Mouse (Mus musculus): ENCODE measurements around the gene Slc36a3.
A peak's percentile ranks its signal among the peaks of the same experiment; 100 is the strongest.
"Not testable (repeated sequence)": the region's sequence is repeated elsewhere in the genome, so short reads cannot be mapped to it uniquely, and the experiment has no call there.

The Slc36a3 gene

GRCm38 (mm10) chr11:55144011-55144410 lies 7.5 kb downstream of the Slc36a3 start:
- no peak for DNase-seq (ENCODE audit: low spot score)

DNA sequence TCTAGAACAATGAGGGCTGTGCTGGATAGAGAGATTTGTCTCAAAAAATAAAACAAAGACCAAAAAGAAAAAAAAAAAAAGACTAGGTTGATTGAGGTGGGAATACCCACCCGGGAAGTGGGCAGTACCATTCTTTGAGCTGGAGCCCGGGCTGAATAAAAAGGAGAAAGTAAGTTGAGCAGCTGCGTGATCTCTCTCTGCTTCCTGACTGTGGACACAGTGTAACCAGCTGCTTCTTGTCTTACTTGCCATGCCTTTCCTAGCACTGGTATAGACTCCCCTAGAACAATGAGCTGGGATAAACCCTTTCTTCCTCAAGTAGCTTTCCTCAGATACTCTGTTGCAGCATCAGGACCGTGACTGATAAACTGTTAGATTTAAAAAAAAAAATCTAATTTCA lies 10.0 kb downstream of the Slc36a3 start:
- DNase-seq (ENCODE audit: low spot score) = no peak

DNA sequence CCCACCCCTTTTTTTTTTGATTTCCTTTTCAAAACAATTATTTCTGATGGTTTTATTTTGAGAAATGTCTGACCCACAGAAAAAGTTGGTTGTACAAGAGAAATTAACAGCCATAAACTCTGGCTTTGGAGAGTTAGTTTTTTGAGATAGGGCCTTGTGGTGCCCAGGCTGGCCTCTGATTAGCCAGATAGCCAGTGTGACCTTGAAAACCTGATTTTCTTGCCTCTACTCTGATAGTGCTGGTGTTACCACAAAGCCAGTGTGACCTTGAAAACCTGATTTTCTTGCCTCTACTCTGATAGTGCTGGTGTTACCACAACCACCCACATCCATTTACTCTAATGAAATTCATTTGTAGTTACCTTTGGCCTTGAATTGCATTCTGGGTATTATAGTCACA lies 13.9 kb downstream of the Slc36a3 start:
- no peak for DNase-seq (ENCODE audit: low spot score)

DNA sequence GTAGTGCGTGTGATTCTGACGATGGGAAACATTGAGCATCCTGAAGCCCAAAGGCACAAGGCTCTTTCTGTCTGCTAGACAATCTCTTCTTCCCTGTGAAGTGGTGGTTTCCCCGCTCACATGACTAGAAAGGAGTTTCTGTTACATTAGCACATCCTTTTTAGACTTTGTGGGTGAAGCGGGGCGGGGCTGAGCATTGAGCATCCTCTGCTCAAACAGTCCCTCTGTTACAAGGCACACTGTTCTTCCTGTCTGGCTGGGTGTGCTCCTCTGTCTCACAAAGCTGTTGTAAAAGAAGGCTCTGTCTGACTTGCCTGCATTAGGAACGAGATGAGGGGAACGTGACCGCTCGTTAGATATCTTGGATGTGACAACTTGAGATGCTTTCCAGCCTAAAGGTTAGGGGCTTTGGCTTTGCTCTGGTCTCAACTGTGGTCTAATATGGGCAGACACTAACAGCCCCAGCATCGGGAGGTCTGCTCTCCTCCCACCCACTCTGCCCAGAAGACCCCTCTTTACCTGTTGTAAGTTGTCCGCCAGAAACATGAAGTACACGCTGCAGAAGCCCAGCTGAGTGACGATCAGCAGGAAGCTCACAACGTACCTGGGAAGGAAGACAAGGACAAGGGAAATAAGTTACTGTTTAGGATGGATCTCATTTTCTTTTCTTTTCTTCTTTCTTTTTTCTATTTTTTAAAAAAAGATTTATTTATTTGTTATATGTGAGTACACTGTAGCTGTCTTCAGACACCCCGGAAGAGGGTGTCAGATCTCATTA lies 14.5 kb downstream of the Slc36a3 start:
- no peak for DNase-seq (ENCODE audit: low spot score)

GRCm38 (mm10) chr11:55134871-55135270 lies 16.6 kb downstream of the Slc36a3 start:
- DNase-seq (ENCODE audit: low spot score) = no peak

DNA sequence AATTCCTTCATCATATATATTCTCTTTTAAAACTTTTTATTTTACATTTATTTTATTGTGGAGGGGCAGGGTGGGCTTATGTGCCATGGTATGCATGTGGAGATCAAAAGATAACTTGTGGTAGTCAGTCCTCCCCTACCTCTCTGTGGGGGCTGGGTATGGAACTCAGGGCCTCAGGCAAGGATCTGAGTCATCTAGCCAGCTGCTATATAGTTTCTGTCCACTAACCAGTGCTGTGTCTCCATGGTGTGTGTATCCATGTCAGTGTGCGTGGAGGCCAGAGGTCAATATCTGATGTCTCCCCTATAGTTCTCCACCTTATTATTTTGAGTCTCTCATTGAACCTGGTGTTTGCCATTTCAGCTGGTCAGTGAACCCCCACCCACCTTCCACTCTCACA lies 17.1 kb downstream of the Slc36a3 start:
- DNase-seq (ENCODE audit: low spot score) = no peak

- DNase-seq (ENCODE audit: low spot score) = no peak
These were observed 18.3 kb downstream of the Slc36a3 start for GRCm38 (mm10) chr11:55133204-55133603.

- no peak for DNase-seq (ENCODE audit: low spot score)
These were observed 19.6 kb downstream of the Slc36a3 start for GRCm38 (mm10) chr11:55131946-55132345.

DNA sequence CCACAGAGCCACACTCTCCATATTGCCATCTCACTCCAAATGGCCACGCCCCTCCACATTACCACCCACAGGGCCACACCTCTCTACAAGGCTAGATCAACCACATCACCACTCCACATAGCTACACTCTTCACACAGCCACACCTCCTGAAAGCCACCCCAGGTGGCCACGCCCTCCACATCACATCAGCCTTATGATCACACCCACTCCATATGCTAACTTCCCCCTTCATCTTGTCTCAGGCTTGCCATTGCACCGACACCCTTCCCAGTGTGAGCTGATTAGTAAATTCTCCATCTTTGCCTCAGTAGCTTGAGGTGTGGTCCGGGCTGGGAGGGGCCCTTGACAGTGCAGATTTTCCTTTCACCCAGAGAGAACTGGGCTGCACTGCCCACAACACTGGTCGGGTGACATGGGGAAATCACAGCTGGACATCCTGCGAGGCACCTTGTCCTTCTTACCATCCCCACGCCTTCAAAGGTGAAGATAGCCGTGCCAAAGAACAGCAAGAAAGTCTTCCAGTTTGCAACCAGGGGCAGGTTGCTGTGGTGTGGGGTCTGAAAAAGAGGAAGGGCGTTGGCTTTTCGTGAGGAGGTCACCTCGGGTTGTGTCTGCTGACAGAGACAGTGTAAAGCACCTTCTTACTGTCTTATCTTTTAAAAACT lies 20.3 kb downstream of the Slc36a3 start:
- DNase-seq (ENCODE audit: low spot score) = no peak

DNA sequence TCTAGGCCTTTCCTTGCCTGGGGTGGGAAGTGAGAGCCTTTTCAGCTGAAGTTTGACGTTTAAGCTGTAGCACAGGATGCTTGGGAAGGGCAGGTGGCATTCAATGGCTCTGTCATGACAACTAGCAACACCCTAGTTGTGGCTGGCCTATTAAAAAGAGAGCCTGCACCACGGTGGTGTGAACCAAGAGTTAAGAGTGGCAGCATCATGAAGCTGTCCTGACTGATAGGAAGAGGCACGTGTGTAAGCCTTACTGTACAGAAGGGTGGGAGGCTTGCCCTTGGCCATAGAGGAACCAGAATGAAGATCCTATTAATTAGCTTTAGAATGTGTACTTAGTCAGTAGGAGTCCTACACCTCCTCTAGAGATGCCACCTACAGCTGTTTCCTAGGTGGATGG lies 23.1 kb downstream of the Slc36a3 start:
- no peak for DNase-seq (ENCODE audit: low spot score)

- peak; percentile 35 for DNase-seq (ENCODE audit: low spot score)
These were observed 23.6 kb downstream of the Slc36a3 start for GRCm38 (mm10) chr11:55127937-55128336.

- no peak for DNase-seq (ENCODE audit: low spot score)
These were observed 24.8 kb downstream of the Slc36a3 start for GRCm38 (mm10) chr11:55126663-55127062.

- DNase-seq (ENCODE audit: low spot score) = no peak
These were observed 30.1 kb downstream of the Slc36a3 start for GRCm38 (mm10) chr11:55121430-55121829.

DNA sequence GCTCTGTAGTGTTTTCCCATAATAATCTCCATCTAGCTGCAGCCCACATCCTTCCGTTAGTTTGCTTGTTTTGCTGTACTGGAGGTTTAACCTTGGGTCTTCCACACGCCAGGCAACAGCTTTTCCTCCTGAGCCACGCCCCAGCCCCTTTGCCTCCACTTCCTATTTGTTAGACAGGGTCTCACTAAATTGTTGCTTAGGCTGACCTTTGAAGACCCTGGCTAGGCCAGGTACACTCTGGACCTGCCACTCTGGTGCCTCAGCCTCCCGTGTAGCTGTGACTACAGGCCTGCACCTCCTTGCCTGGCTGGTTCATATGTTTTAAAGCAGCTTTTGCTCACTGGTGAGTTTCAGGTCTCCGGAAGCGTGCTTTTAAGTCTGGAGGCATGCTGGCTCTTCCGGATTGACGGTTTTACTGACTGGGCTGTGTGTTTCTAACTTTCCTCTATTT lies 30.7 kb downstream of the Slc36a3 start:
- DNase-seq (ENCODE audit: low spot score) = no peak

DNA sequence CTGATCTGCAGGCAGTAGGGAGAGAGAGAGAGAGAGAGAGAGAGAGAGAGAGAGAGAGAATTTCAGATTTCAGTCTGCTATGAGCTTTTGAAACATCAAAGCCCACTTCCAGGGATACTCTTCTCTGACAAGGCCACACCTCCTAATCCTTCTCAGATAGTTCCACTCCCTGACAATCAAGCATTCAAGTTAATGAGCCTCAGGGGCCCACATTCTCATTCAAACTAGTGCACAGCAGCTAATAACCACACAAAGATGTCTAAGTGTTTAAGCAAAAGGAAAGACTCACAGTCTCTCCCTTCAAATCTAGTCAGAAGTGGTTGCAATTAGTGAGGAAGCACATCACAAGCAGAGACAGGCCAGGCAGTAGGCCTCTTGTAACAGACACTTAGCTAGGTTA lies 31.2 kb downstream of the Slc36a3 start:
- no peak for DNase-seq (ENCODE audit: low spot score)

DNA sequence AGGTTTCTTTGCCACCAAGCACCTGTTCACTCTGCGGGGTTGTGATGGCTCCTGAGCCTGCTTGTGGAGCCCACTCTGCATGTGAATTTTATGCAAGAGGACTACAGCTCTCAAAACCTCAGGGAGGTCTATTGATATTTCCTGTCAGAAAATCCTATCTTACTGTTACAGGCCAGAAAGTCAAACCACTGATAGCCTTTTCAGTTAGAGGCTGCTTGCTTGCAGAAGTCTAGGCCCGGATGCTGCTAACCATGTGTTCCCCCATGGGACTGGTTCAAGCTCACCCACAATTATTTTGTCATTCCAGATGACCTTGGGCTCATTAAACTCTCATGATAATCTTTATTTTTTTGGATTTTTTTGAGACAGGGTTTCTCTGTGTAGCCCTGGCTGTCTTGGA lies 34.5 kb downstream of the Slc36a3 start:
- no peak for DNase-seq (ENCODE audit: low spot score)

DNA sequence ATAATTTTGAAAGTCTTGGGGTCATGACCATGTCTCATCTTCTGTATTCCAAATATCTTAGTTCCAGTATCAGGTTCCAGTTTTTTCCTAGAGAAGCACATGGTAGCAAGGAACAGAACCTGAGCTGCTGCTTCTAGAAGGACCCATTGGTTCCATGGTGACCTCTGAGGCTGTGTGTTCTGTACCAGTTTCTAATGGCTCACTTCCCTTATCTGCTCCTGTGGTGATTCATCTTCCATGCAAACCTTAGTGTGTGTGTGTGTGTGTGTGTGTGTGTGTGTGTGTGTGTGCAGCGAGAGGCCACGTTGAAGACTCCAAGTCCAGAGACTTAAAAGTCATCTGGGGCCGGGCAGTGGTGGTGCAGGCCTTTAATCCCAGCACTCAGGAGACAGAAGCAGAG lies 35.5 kb downstream of the Slc36a3 start:
- no peak for DNase-seq (ENCODE audit: low spot score)

DNA sequence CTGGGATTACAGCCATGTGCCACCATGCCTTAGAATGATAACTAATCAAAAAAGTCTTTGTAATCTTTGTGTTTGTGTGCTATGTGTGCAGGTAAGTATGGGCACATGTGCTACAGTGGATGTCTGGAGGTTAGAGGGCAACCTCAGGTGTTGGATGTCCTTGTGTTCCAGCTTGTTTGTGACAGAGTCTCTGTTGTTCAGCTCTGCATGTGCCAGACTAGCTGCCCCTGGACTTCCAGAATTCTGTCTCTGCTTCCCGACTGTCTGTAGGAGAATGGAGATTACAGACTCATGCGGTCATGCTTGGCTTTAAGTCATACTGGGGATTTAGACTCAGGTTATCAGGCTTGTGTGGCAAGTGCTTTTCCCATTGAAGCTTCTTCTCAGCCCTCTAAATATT lies 37.2 kb downstream of the Slc36a3 start:
- no peak for DNase-seq (ENCODE audit: low spot score)

DNA sequence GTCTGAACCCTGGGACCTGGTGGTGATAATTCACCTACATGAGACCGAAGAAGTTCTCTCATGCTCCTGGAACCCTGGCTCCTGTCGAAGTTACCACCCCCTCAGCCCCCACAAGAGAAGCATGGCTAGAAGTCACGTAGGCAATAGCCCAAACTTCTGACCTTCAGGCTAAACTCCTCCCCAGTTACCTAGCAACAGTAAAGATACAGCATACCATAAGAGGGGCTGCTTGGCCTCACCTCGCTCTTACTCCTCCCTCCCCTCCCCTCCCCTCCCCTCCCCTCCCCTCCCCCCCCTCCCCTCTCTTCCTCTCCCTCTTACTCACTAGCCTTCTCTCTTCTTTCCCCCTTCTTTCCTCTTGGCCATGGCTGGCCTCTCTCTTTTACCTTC lies 37.7 kb downstream of the Slc36a3 start:
- DNase-seq (ENCODE audit: low spot score) = not testable (repeated sequence)

GRCm38 (mm10) chr11:55113209-55113860 lies 38.2 kb downstream of the Slc36a3 start:
- DNase-seq (ENCODE audit: low spot score) = no peak

DNA sequence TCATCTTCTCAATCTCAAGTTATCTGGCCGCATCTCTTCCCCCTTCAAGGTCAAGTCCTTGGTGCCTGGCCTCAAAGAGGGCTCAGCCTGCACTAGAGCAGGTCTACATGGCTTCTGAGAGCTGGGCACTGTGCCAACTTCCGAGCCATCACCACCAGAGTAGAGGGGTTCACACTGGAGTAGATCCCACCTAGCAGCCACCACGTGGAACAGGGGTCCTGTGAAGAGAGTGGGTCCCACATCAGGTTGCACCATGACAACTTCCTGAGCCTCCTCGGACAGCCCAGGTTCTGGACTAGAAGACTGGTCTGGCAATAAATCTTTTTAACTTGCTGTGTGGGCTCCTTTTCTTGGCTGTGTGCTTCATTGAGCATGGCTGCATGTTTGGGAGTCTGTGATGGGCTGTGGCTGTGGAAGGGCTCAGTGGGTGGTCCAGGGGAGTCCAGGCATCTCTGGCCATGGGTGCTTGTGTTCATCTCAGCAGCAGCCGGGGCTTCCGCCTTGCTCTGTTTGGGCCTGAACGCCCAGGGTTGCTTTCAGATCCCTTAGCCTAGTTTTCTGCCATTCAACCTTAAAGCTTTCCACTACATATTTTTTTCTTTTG lies 40.8 kb downstream of the Slc36a3 start:
- DNase-seq (ENCODE audit: low spot score) = no peak

DNA sequence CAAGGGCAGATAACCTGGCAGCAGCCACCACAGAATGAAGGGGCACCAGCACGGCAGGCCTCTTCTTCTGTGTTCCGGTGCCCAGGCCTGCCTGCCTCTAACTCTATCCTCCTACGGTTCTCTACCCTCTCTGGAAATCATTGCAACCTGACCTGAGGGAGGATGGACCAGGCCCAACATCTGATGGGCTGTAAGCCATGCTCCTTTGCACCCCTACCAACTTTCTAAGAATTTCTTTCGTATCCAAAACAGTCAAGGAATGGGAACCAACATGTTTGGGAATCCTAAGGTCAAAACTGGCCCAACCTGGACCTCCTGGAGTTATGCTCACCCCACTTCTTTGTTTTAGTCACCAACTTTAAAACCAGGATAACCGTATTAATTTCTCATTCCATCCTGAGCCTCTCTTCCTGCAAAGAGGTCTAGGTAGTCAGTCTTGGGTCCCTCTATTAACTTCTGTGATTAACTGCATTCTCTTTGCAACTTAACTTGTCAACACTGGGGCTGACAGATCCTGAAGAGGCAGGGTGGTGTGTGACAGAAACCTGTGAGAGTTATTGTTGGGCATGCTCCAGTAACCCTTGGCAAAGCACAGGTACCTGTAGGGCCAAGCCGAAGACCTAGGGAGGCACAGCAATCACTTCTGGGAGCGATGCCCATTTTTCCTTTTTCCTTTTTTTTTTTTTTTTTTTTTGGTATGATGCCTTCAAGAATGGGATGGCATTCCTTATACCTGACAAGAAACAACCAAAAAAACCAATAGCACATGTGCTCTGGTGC lies 41.8 kb downstream of the Slc36a3 start:
- DNase-seq (ENCODE audit: low spot score) = no peak
